Mouse (Mus musculus) kidney, adult 2 months (tissue): ENCODE results near the gene Gins1. TPM values are rescaled to one million over a fixed set of nuclear protein-coding genes. Genes with fewer than 3 reads are reported as not detected.

Experiments
- DNase-seq: peaks from one replicate; pipeline ENCODE4 v3.0.0; 2021
- H3K27ac ChIP-seq: fragments of 200-500 bp; 2 replicates; pipeline ENCODE4 v1.5.1; 2012; ENCODE audit warnings: low read depth, low read length, control low read depth, inconsistent platforms; ENCODE audit not compliant: insufficient read depth
- H3K27me3 ChIP-seq: fragments of 200-500 bp; replicated peaks from 2 replicates; pipeline ENCODE4 v1.6.1; 2012; ENCODE audit warnings: mild to moderate bottlenecking, moderate library complexity, low read length, inconsistent platforms; ENCODE audit not compliant: control insufficient read depth, insufficient read depth
- H3K36me3 ChIP-seq: fragments of 200-500 bp; 2 replicates; pipeline ENCODE4 v1.6.1; 2012; ENCODE audit warnings: mild to moderate bottlenecking, moderate library complexity, low read length, inconsistent platforms; ENCODE audit not compliant: control insufficient read depth, insufficient read depth
- H3K4me1 ChIP-seq: fragments of 200-500 bp; 2 replicates; pipeline ENCODE4 v1.6.1; 2011; ENCODE audit warnings: low read length; ENCODE audit not compliant: control insufficient read depth, insufficient read depth
- H3K4me3 ChIP-seq: fragments of 200-500 bp; 2 replicates; pipeline ENCODE4 v1.5.1; 2011; ENCODE audit warnings: mild to moderate bottlenecking, low read depth, low read length, control low read depth; ENCODE audit not compliant: insufficient read depth
- CTCF ChIP-seq: fragments of 200-500 bp; conservative IDR thresholded peaks from 2 replicates; pipeline ENCODE4 v1.5.1; 2011; ENCODE audit warnings: low read depth, mild to moderate bottlenecking, control low read depth, low read length, moderate library complexity, mixed read lengths; ENCODE audit not compliant: insufficient read depth, insufficient read length
- POLR2A ChIP-seq: fragments of 200-500 bp; IDR thresholded peaks from one replicate; pipeline ENCODE4 v1.6.1; 2011; ENCODE audit warnings: low read depth, low read length, control low read depth
- WGBS: fragments of 180-500 bp; shearing (Covaris S2); methylation state at CpG from one replicate; pipeline ENCODE4 v1.1.7; 2018; 5-methylcytosine and 5-hydroxymethylcytosine counted together
- polyA plus RNA-seq: library from polyadenylated mRNA; depleted of rRNA; stranded (reverse); fragments of >200 nt; gene quantifications from 2 replicates; pipeline ENCODE4 v1.2.3, GENCODE M21; 2012

Gins1 gene
- polyA plus RNA-seq, 1 experiment = 0.52 TPM

- Histone ChIP-seq H3K27ac (no peak overlapping the region), H3K4me1 (no peaks in the 10 kb centered on the region), H3K27me3 (no peaks in the 10 kb centered on the region), H3K36me3 (no peaks in the 10 kb centered on the region), H3K4me3 (no peak overlapping the region)
- 93% methylated on average over 3 of the region's 3 CpGs for WGBS
- TF ChIP-seq POLR2A (no peak), CTCF (no peak)
- no peak for DNase-seq
Observed at GRCm38 (mm10) chr2:150923026-150923425, 17.8 kb downstream of the Gins1 start.

GRCm38 (mm10) chr2:150923505-150923904 is 18.3 kb downstream of the Gins1 start:
- 77% methylated on average over 7 of the region's 7 CpGs for WGBS
- H3K27me3 ChIP-seq = no peaks in the 10 kb centered on the region
- no peak for DNase-seq
- H3K4me3 ChIP-seq = no peak overlapping the region
- H3K36me3 ChIP-seq = no peaks in the 10 kb centered on the region
- TF ChIP-seq CTCF = no peak
- no peak for TF ChIP-seq POLR2A
- H3K4me1 ChIP-seq = no peaks in the 10 kb centered on the region
- no peak overlapping the region for H3K27ac ChIP-seq

GRCm38 (mm10) chr2:150927038-150927720 is 22.0 kb downstream of the Gins1 start:
- WGBS = 77% methylated on average over 11 of the region's 11 CpGs
- Histone ChIP-seq H3K4me3 (0 out of 2 replicates have a peak overlapping the region, but pooled peaks have one; percentile 11), H3K4me1 (no peaks in the 10 kb centered on the region), H3K36me3 (no peaks in the 10 kb centered on the region), H3K27ac (no peak overlapping the region), H3K27me3 (no peaks in the 10 kb centered on the region)
- no peak for TF ChIP-seq CTCF
- no peak for TF ChIP-seq POLR2A
- DNase-seq = peak; percentile 75

- no peak overlapping the region for H3K4me3 ChIP-seq
- TF ChIP-seq CTCF (no peak), POLR2A (no peak)
- H3K27ac ChIP-seq = no peak overlapping the region
- no peaks in the 10 kb centered on the region for H3K27me3 ChIP-seq
- WGBS = 80% methylated on average over 6 of the region's 6 CpGs
- no peaks in the 10 kb centered on the region for H3K4me1 ChIP-seq
- DNase-seq = no peak
- H3K36me3 ChIP-seq = no peaks in the 10 kb centered on the region
Observed at GRCm38 (mm10) chr2:150929156-150929555, 24.0 kb downstream of the Gins1 start.

GRCm38 (mm10) chr2:150930806-150931205 is 25.6 kb downstream of the Gins1 start:
- no peak overlapping the region for H3K27ac ChIP-seq
- no peaks in the 10 kb centered on the region for H3K4me1 ChIP-seq
- no peaks in the 10 kb centered on the region for H3K36me3 ChIP-seq
- no peak overlapping the region for H3K4me3 ChIP-seq
- TF ChIP-seq CTCF (no peak), POLR2A (no peak)
- WGBS = 63% methylated on average over 3 of the region's 3 CpGs
- DNase-seq = no peak
- no peaks in the 10 kb centered on the region for H3K27me3 ChIP-seq

GRCm38 (mm10) chr2:150933482-150933881 is 28.3 kb downstream of the Gins1 start:
- Histone ChIP-seq H3K27me3 (no peaks in the 10 kb centered on the region), H3K4me1 (no peaks in the 10 kb centered on the region), H3K36me3 (no peaks in the 10 kb centered on the region), H3K4me3 (no peak overlapping the region), H3K27ac (no peak overlapping the region)
- DNase-seq = no peak
- 91% methylated on average over 19 of the region's 19 CpGs for WGBS
- TF ChIP-seq POLR2A = no peak
- TF ChIP-seq CTCF = no peak

GRCm38 (mm10) chr2:150934659-150935058 is 29.5 kb downstream of the Gins1 start:
- Histone ChIP-seq H3K36me3 (no peaks in the 10 kb centered on the region), H3K27me3 (no peaks in the 10 kb centered on the region), H3K4me1 (no peaks in the 10 kb centered on the region), H3K27ac (no peak overlapping the region), H3K4me3 (no peak overlapping the region)
- no peak for DNase-seq
- WGBS = 92% methylated on average over 4 of the region's 4 CpGs
- no peak for TF ChIP-seq CTCF
- TF ChIP-seq POLR2A = no peak
